Mouse (Mus musculus) lung, postnatal 0 days (tissue): ENCODE results near the gene BC025920.

Experiments used
- CTCF ChIP-seq: IDR thresholded peaks from 2 replicates; pipeline ENCODE4 v1.5.1; 2016; ENCODE audit warnings: antibody characterized with exemption, mild to moderate bottlenecking
- EP300 ChIP-seq: IDR thresholded peaks from 2 replicates; pipeline ENCODE4 v1.6.1; 2016; ENCODE audit warnings: antibody characterized with exemption, mild to moderate bottlenecking, control low read depth

DNA sequence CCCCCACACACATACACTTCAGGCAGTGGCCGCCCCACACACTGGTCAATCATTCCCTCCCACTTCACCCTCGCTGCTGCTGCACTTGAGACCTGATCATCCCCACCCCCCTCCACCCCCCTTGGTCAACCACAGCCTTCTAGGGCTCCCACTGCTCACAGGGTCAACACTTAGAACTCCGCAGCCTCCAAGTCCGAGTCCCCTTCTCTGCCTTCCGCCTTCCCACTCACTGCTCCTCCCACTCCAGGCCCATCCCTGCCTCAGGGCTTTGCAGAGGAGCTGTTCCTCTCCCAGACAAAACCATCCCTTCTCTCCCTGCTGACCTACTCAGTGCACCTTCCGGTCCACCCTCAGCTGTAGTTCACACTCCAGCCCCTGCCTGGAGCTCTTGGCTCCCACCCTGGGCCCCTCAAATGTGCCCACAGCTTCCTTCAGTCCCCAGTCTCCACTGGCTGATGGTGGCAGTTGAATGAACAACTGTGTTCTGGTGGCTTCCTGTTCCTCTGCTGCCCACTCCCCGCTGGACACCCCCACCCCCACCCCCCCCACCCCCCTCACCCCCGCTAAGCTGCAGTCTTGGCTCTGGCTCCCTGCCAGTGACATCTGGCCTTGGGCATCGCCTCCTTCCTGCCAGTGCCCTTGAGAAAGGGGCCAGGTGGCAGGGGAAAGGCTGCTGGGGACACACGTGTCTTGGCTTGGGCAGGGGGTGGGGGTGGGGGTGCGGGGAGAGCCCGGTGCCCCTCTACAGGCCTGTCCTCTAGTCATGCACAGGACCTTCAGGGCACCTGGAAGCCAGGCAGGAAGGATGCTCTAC lies 8.7 kb upstream of the BC025920 start:
- TF ChIP-seq EP300 (peak; percentile 35; the same call in 1 of the 2 replicates), CTCF (no peak)
